Mouse (Mus musculus): ENCODE data around the gene Cnn1.

- TF ChIP-seq POLR2A (IDR thresholded peaks at IDR 0.05; ENCODE audit: low read depth, low read length) = no peak
- no peak for TF ChIP-seq CHD1 (IDR thresholded peaks at IDR 0.05; ENCODE audit: low read depth, low read length)
- TF ChIP-seq GABPA (IDR thresholded peaks at IDR 0.05; ENCODE audit: insufficient replicate concordance, low read depth, low read length) = no peak
- TF ChIP-seq ELF1 (IDR thresholded peaks at IDR 0.05; ENCODE audit: low read depth, low read length) = no peak
- TF ChIP-seq CHD2 (IDR thresholded peaks at IDR 0.05; ENCODE audit: low read length) = no peak
Measured at GRCm38 (mm10) chr9:22132220-22132619, 33.2 kb downstream of the Cnn1 start.

Data from CH12.LX (cell line).